Mouse (Mus musculus): ENCODE data around the gene Mgrn1. TPM values are rescaled to one million over a fixed set of nuclear protein-coding genes. Genes with fewer than 3 reads are reported as not detected.
A peak's percentile ranks its signal among the peaks of the same experiment; 100 is the strongest.

Gene Mgrn1
- polyA plus RNA-seq, 2 experiments, result 87.7 to 101 TPM

GRCm38 (mm10) chr16:4947378-4947777, 61.3 kb downstream of the Mgrn1 start:
- no peak for TF ChIP-seq POLR2A (IDR thresholded peaks at IDR 0.05; ENCODE audit: borderline replicate concordance, extremely low read depth, insufficient read depth, insufficient read length)
- ATAC-seq (ENCODE audit: low FRiP score, low read depth) (no peak), DNase-seq (ENCODE audit: low spot score) (no peak)
- Histone ChIP-seq H3K4me1 (ENCODE audit: control insufficient read depth, insufficient read depth, low read length) (no peaks in the 10 kb centered on the region), H3K9ac (ENCODE audit: low read depth, low read length, severe bottlenecking) (no peak overlapping the region), H3K27ac (replicated peaks; ENCODE audit: low read depth, low read length) (no peak overlapping the region), H3K9me3 (ENCODE audit: control insufficient read depth, low read length) (no peaks in the 10 kb centered on the region), H3K4me3 (replicated peaks; ENCODE audit: low read length) (no peak overlapping the region), H3K36me3 (ENCODE audit: control insufficient read depth, insufficient read depth, low read length) (peaks cover 80% of the 10 kb centered on the region), H3K27me3 (ENCODE audit: control insufficient read depth, insufficient read depth, low read length) (no peaks in the 10 kb centered on the region), H3K4me2 (replicated peaks; ENCODE audit: low read depth, low read length, severe bottlenecking) (no peak overlapping the region)
- WGBS, result 94% methylated on average over 4 of the region's 4 CpGs

GRCm38 (mm10) chr16:4956609-4957008, 70.6 kb downstream of the Mgrn1 start:
- no peak overlapping the region for H3K9ac ChIP-seq (ENCODE audit: low read depth, low read length, severe bottlenecking)
- ATAC-seq (ENCODE audit: low FRiP score, low read depth) (no peak), DNase-seq (ENCODE audit: low spot score) (no peak)
- WGBS, result 92% methylated on average over 3 of the region's 3 CpGs
- H3K4me3 ChIP-seq (replicated peaks; ENCODE audit: low read length), result no peak overlapping the region
- no peaks in the 10 kb centered on the region for H3K4me1 ChIP-seq (ENCODE audit: control insufficient read depth, insufficient read depth, low read length)
- peaks cover 58% of the 10 kb centered on the region for H3K36me3 ChIP-seq (ENCODE audit: control insufficient read depth, insufficient read depth, low read length)
- no peaks in the 10 kb centered on the region for H3K9me3 ChIP-seq (ENCODE audit: control insufficient read depth, low read length)
- no peak overlapping the region for H3K4me2 ChIP-seq (replicated peaks; ENCODE audit: low read depth, low read length, severe bottlenecking)
- H3K27me3 ChIP-seq (ENCODE audit: control insufficient read depth, insufficient read depth, low read length), result no peaks in the 10 kb centered on the region
- TF ChIP-seq POLR2A (IDR thresholded peaks at IDR 0.05; ENCODE audit: borderline replicate concordance, extremely low read depth, insufficient read depth, insufficient read length), result no peak
- no peak overlapping the region for H3K27ac ChIP-seq (replicated peaks; ENCODE audit: low read depth, low read length)

GRCm38 (mm10) chr16:4957446-4957845, 71.4 kb downstream of the Mgrn1 start:
- Histone ChIP-seq H3K9me3 (ENCODE audit: control insufficient read depth, low read length) (no peaks in the 10 kb centered on the region), H3K4me2 (replicated peaks; ENCODE audit: low read depth, low read length, severe bottlenecking) (no peak overlapping the region), H3K36me3 (ENCODE audit: control insufficient read depth, insufficient read depth, low read length) (peaks cover 50% of the 10 kb centered on the region), H3K27me3 (ENCODE audit: control insufficient read depth, insufficient read depth, low read length) (no peaks in the 10 kb centered on the region), H3K9ac (ENCODE audit: low read depth, low read length, severe bottlenecking) (no peak overlapping the region), H3K27ac (replicated peaks; ENCODE audit: low read depth, low read length) (no peak overlapping the region), H3K4me1 (ENCODE audit: control insufficient read depth, insufficient read depth, low read length) (no peaks in the 10 kb centered on the region), H3K4me3 (replicated peaks; ENCODE audit: low read length) (no peak overlapping the region)
- ATAC-seq (ENCODE audit: low FRiP score, low read depth) (no peak), DNase-seq (ENCODE audit: low spot score) (no peak)
- TF ChIP-seq POLR2A (IDR thresholded peaks at IDR 0.05; ENCODE audit: borderline replicate concordance, extremely low read depth, insufficient read depth, insufficient read length), result no peak
- WGBS, result 90% methylated on average over 3 of the region's 3 CpGs

GRCm38 (mm10) chr16:4960260-4960659, 74.2 kb downstream of the Mgrn1 start:
- TF ChIP-seq POLR2A (IDR thresholded peaks at IDR 0.05; ENCODE audit: borderline replicate concordance, extremely low read depth, insufficient read depth, insufficient read length), result no peak
- Histone ChIP-seq H3K27ac (replicated peaks; ENCODE audit: low read depth, low read length) (no peak overlapping the region), H3K9me3 (ENCODE audit: control insufficient read depth, low read length) (no peaks in the 10 kb centered on the region), H3K36me3 (ENCODE audit: control insufficient read depth, insufficient read depth, low read length) (peaks cover 25% of the 10 kb centered on the region), H3K27me3 (ENCODE audit: control insufficient read depth, insufficient read depth, low read length) (no peaks in the 10 kb centered on the region), H3K4me2 (replicated peaks; ENCODE audit: low read depth, low read length, severe bottlenecking) (no peak overlapping the region), H3K9ac (ENCODE audit: low read depth, low read length, severe bottlenecking) (no peak overlapping the region), H3K4me3 (replicated peaks; ENCODE audit: low read length) (no peak overlapping the region), H3K4me1 (ENCODE audit: control insufficient read depth, insufficient read depth, low read length) (peaks cover 9% of the 10 kb centered on the region)
- DNase-seq (ENCODE audit: low spot score), result no peak
- WGBS, result 89% methylated on average over 8 of the region's 8 CpGs
- ATAC-seq (ENCODE audit: low FRiP score, low read depth), result no peak

GRCm38 (mm10) chr16:4963346-4963745, 77.3 kb downstream of the Mgrn1 start:
- Histone ChIP-seq H3K9ac (ENCODE audit: low read depth, low read length, severe bottlenecking) (peak overlapping the region; percentile 76), H3K9me3 (ENCODE audit: control insufficient read depth, low read length) (no peaks in the 10 kb centered on the region), H3K36me3 (ENCODE audit: control insufficient read depth, insufficient read depth, low read length) (no peaks in the 10 kb centered on the region; the same call in 1 of the 2 replicates), H3K4me3 (replicated peaks; ENCODE audit: low read length) (peak overlapping the region; percentile 89), H3K4me2 (replicated peaks; ENCODE audit: low read depth, low read length, severe bottlenecking) (peak overlapping the region; percentile 64), H3K27me3 (ENCODE audit: control insufficient read depth, insufficient read depth, low read length) (no peaks in the 10 kb centered on the region), H3K4me1 (ENCODE audit: control insufficient read depth, insufficient read depth, low read length) (peaks cover 9% of the 10 kb centered on the region), H3K27ac (replicated peaks; ENCODE audit: low read depth, low read length) (no peak overlapping the region)
- no peak for DNase-seq (ENCODE audit: low spot score)
- TF ChIP-seq POLR2A (IDR thresholded peaks at IDR 0.05; ENCODE audit: borderline replicate concordance, extremely low read depth, insufficient read depth, insufficient read length), result no peak
- whole genome bisulfite sequencing, result 44% methylated on average over 9 of the region's 9 CpGs
- no peak for ATAC-seq (ENCODE audit: low FRiP score, low read depth)

Measured in limb, embryonic 14.5 days (tissue).